Mouse (Mus musculus) erythroblast, embryonic 14.5 days (primary cell): ENCODE data around the gene Pole4.

ENCODE experiments used
- GATA1 ChIP-seq: IDR thresholded peaks from 2 replicates; pipeline ENCODE4 v1.6.1; 2012; ENCODE audit warnings: low read length, inconsistent platforms, mixed read lengths
- TAL1 ChIP-seq: IDR thresholded peaks from 3 replicates; pipeline ENCODE4 v1.6.1; 2012; ENCODE audit warnings: low read length, inconsistent platforms, mixed read lengths

- TF ChIP-seq TAL1 (no peak), GATA1 (no peak)
Measured at GRCm38 (mm10) chr6:82703710-82704109, 1.5 kb downstream of the Pole4 start.
